Mouse (Mus musculus) intestine, embryonic 15.5 days (tissue): Measurements from ENCODE around the gene Srl. TPM values are rescaled to one million over a fixed set of nuclear protein-coding genes. Genes with fewer than 3 reads are reported as not detected.

Experiments used
- ATAC-seq: fragments of 200-750 bp; cut with Nextera tagmentation; 2 replicates; pipeline ENCODE4 v1.8.0; 2017; ENCODE audit warnings: moderate TSS enrichment, moderate library complexity
- H3K27ac ChIP-seq: fragments of 300-500 bp; sonication (generic); 2 replicates; pipeline ENCODE4 v1.5.1; 2015; ENCODE audit warnings: mild to moderate bottlenecking, inconsistent platforms
- H3K27me3 ChIP-seq: fragments of 300-500 bp; sonication (generic); replicated peaks from 2 replicates; pipeline ENCODE4 v1.6.1; 2015; ENCODE audit warnings: inconsistent platforms
- H3K36me3 ChIP-seq: fragments of 300-500 bp; sonication (generic); 2 replicates; pipeline ENCODE4 v1.6.1; 2015; ENCODE audit warnings: inconsistent platforms
- H3K4me1 ChIP-seq: fragments of 300-500 bp; sonication (generic); replicated peaks from 2 replicates; pipeline ENCODE4 v1.6.1; 2015; ENCODE audit warnings: inconsistent platforms
- H3K4me2 ChIP-seq: fragments of 300-500 bp; sonication (generic); replicated peaks from 2 replicates; pipeline ENCODE4 v1.6.1; 2015; ENCODE audit warnings: mild to moderate bottlenecking, inconsistent platforms
- H3K4me3 ChIP-seq: fragments of 300-500 bp; sonication (generic); replicated peaks from 2 replicates; pipeline ENCODE4 v1.5.1; 2015; ENCODE audit warnings: inconsistent platforms
- H3K9ac ChIP-seq: fragments of 300-500 bp; sonication (generic); 2 replicates; pipeline ENCODE4 v1.6.1; 2015; ENCODE audit warnings: inconsistent platforms
- H3K9me3 ChIP-seq: fragments of 300-500 bp; sonication (generic); 2 replicates; pipeline ENCODE4 v1.6.1; 2016; ENCODE audit warnings: inconsistent platforms
- WGBS: fragments of 180-500 bp; shearing (Covaris S2); methylation state at CpG from one replicate; pipeline ENCODE4 v1.1.7; 2015; 5-methylcytosine and 5-hydroxymethylcytosine counted together
- polyA plus RNA-seq: library from polyadenylated mRNA; unstranded; fragments of >200 nt; fragmentation: Nextera tagmentation; extraction: Ambion mirVana; gene quantifications from 2 replicates; pipeline ENCODE4 v1.2.1, GENCODE M21; 2015

Srl gene
- polyA plus RNA-seq, 1 experiment from 2014 or later = 11.5 TPM

GRCm38 (mm10) chr16:4570737-4571136 is 29.1 kb upstream of the Srl start:
- no peaks in the 10 kb centered on the region for H3K27me3 ChIP-seq
- ATAC-seq = no peak
- no peak overlapping the region for H3K27ac ChIP-seq
- H3K36me3 ChIP-seq = no peaks in the 10 kb centered on the region
- no peak overlapping the region for H3K4me3 ChIP-seq
- 62% methylated on average over 4 of the region's 4 CpGs for WGBS
- H3K4me2 ChIP-seq = no peak overlapping the region
- no peak overlapping the region for H3K9ac ChIP-seq
- 0 out of 2 replicates have a peak, but pooled peaks cover 5% of the 10 kb centered on the region for H3K4me1 ChIP-seq
- H3K9me3 ChIP-seq = no peaks in the 10 kb centered on the region

GRCm38 (mm10) chr16:4567912-4568311 is 26.3 kb upstream of the Srl start:
- no peaks in the 10 kb centered on the region for H3K36me3 ChIP-seq
- no peaks in the 10 kb centered on the region for H3K9me3 ChIP-seq
- WGBS = 24% methylated on average over 4 of the region's 4 CpGs
- H3K4me2 ChIP-seq = no peak overlapping the region
- H3K27me3 ChIP-seq = no peaks in the 10 kb centered on the region
- no peak overlapping the region for H3K9ac ChIP-seq
- 0 out of 2 replicates have a peak, but pooled peaks cover 5% of the 10 kb centered on the region for H3K4me1 ChIP-seq
- peak; percentile 71 for ATAC-seq
- H3K27ac ChIP-seq = no peak overlapping the region
- H3K4me3 ChIP-seq = no peak overlapping the region

- Histone ChIP-seq H3K4me1 (peaks cover 20% of the 10 kb centered on the region), H3K36me3 (no peaks in the 10 kb centered on the region), H3K9ac (peak overlapping the region; percentile 72), H3K4me2 (peak overlapping the region; percentile 93), H3K4me3 (peak overlapping the region; percentile 84), H3K27ac (peak overlapping the region; percentile 97), H3K27me3 (no peaks in the 10 kb centered on the region), H3K9me3 (no peaks in the 10 kb centered on the region)
- WGBS = 1% methylated on average over 43 of the region's 43 CpGs
- peak; percentile 23 for ATAC-seq
Observed at GRCm38 (mm10) chr16:4560145-4560952, 18.7 kb upstream of the Srl start.

GRCm38 (mm10) chr16:4559715-4560144 is 18.1 kb upstream of the Srl start, which contains the start of gene Tfap4:
Gene Tfap4 (minus strand): TSS chr16:4559854.
- 0% methylated on average over 15 of the region's 17 CpGs for WGBS
- no peaks in the 10 kb centered on the region for H3K27me3 ChIP-seq
- peak within 1 kb of the TSS; percentile 72 for H3K9ac ChIP-seq
- ATAC-seq = peak; percentile 37
- peak within 1 kb of the TSS; percentile 93 for H3K4me2 ChIP-seq
- H3K4me1 ChIP-seq = peaks cover 23% of the 10 kb centered on the region
- peak within 1 kb of the TSS; percentile 97 for H3K27ac ChIP-seq
- H3K4me3 ChIP-seq = peak within 1 kb of the TSS; percentile 84
- H3K36me3 ChIP-seq = 0 out of 2 replicates have a peak, but pooled peaks cover 3% of the 10 kb centered on the region
- no peaks in the 10 kb centered on the region for H3K9me3 ChIP-seq

- peak; percentile 39 for ATAC-seq
- Histone ChIP-seq H3K27me3 (no peaks in the 10 kb centered on the region), H3K27ac (peak overlapping the region; percentile 97), H3K4me1 (peaks cover 26% of the 10 kb centered on the region), H3K36me3 (0 out of 2 replicates have a peak, but pooled peaks cover 3% of the 10 kb centered on the region), H3K9me3 (no peaks in the 10 kb centered on the region), H3K9ac (peak overlapping the region; percentile 72), H3K4me3 (peak overlapping the region; percentile 84), H3K4me2 (peak overlapping the region; percentile 93)
- WGBS = under 1% methylated on average over 43 of the region's 43 CpGs
Observed at GRCm38 (mm10) chr16:4558980-4559631, 17.5 kb upstream of the Srl start.

- Histone ChIP-seq H3K4me2 (peak overlapping the region; percentile 93), H3K27ac (peak overlapping the region; percentile 97), H3K4me1 (peaks cover 32% of the 10 kb centered on the region), H3K9me3 (no peaks in the 10 kb centered on the region), H3K27me3 (no peaks in the 10 kb centered on the region), H3K36me3 (0 out of 2 replicates have a peak, but pooled peaks cover 3% of the 10 kb centered on the region), H3K9ac (peak overlapping the region; percentile 72), H3K4me3 (peak overlapping the region; percentile 84)
- under 1% methylated on average over 38 of the region's 38 CpGs for WGBS
- ATAC-seq = peak; percentile 88
Observed at GRCm38 (mm10) chr16:4558384-4558979, 16.9 kb upstream of the Srl start.

GRCm38 (mm10) chr16:4557949-4558348 is 16.3 kb upstream of the Srl start:
- Histone ChIP-seq H3K27ac (peak overlapping the region; percentile 97), H3K4me1 (peaks cover 37% of the 10 kb centered on the region), H3K4me2 (peak overlapping the region; percentile 93), H3K4me3 (peak overlapping the region; percentile 84), H3K9ac (peak overlapping the region; percentile 72), H3K9me3 (no peaks in the 10 kb centered on the region), H3K27me3 (no peaks in the 10 kb centered on the region), H3K36me3 (0 out of 2 replicates have a peak, but pooled peaks cover 3% of the 10 kb centered on the region)
- peak; percentile 73 for ATAC-seq
- WGBS = 0% methylated on average over 19 of the region's 19 CpGs

GRCm38 (mm10) chr16:4557085-4557484 is 15.5 kb upstream of the Srl start:
- WGBS = 68% methylated on average over 1 of the region's 1 CpGs
- Histone ChIP-seq H3K27ac (peak overlapping the region; percentile 97), H3K36me3 (0 out of 2 replicates have a peak, but pooled peaks cover 3% of the 10 kb centered on the region), H3K27me3 (no peaks in the 10 kb centered on the region), H3K9me3 (no peaks in the 10 kb centered on the region), H3K9ac (peak overlapping the region; percentile 72; the same call in 1 of the 2 replicates), H3K4me3 (peak overlapping the region; percentile 84), H3K4me1 (peaks cover 46% of the 10 kb centered on the region), H3K4me2 (peak overlapping the region; percentile 93)
- peak; percentile 46 for ATAC-seq

GRCm38 (mm10) chr16:4555555-4555954 is 13.9 kb upstream of the Srl start:
- WGBS = 100% methylated on average over 1 of the region's 1 CpGs
- ATAC-seq = no peak
- Histone ChIP-seq H3K36me3 (0 out of 2 replicates have a peak, but pooled peaks cover 3% of the 10 kb centered on the region), H3K4me1 (peaks cover 51% of the 10 kb centered on the region), H3K9me3 (no peaks in the 10 kb centered on the region), H3K9ac (no peak overlapping the region), H3K27ac (no peak overlapping the region), H3K4me2 (no peak overlapping the region), H3K4me3 (no peak overlapping the region), H3K27me3 (no peaks in the 10 kb centered on the region)

GRCm38 (mm10) chr16:4552829-4553550 is 11.4 kb upstream of the Srl start:
- H3K36me3 ChIP-seq = 0 out of 2 replicates have a peak, but pooled peaks cover 7% of the 10 kb centered on the region
- H3K9ac ChIP-seq = peak overlapping the region; percentile 40
- no peak overlapping the region for H3K4me3 ChIP-seq
- peak overlapping the region; percentile 46 for H3K4me2 ChIP-seq
- WGBS = 13% methylated on average over 6 of the region's 6 CpGs
- H3K27me3 ChIP-seq = no peaks in the 10 kb centered on the region
- peak; percentile 58 for ATAC-seq
- H3K4me1 ChIP-seq = peaks cover 49% of the 10 kb centered on the region
- H3K27ac ChIP-seq = peak overlapping the region; percentile 90
- no peaks in the 10 kb centered on the region for H3K9me3 ChIP-seq

GRCm38 (mm10) chr16:4551885-4552284 is 10.3 kb upstream of the Srl start:
- peak overlapping the region; percentile 90; the same call in 1 of the 2 replicates for H3K27ac ChIP-seq
- H3K4me2 ChIP-seq = 0 out of 2 replicates have a peak overlapping the region, but pooled peaks have one; percentile 46
- no peaks in the 10 kb centered on the region for H3K9me3 ChIP-seq
- no peak overlapping the region for H3K4me3 ChIP-seq
- H3K4me1 ChIP-seq = peaks cover 43% of the 10 kb centered on the region
- H3K36me3 ChIP-seq = 0 out of 2 replicates have a peak, but pooled peaks cover 7% of the 10 kb centered on the region
- no peaks in the 10 kb centered on the region for H3K27me3 ChIP-seq
- 90% methylated on average over 12 of the region's 12 CpGs for WGBS
- H3K9ac ChIP-seq = 0 out of 2 replicates have a peak overlapping the region, but pooled peaks have one; percentile 40
- ATAC-seq = no peak
